In genomic region chr2:158151077-158151476, GRCm38 (mm10) we compare ENCODE assay signal across 22 mouse cellular contexts. TPM values are rescaled to one million over a fixed set of nuclear protein-coding genes. Genes with fewer than 3 reads are reported as not detected.
DNase-seq lines count a peak whose midpoint lies in the region; ATAC-seq and TF ChIP-seq lines count a peak whose summit lies in the region.
"Had no signal": no experiment of that assay in that cellular context is flagged by ENCODE, and none has a peak within 500 bp of the region (broad histone marks: within the 10 kb centered on the region; RNA-seq: fewer than 3 reads in every experiment).

No protein-coding gene starts in this region.

- H3K4me1 ChIP-seq in forebrain, postnatal 0 days (ENCODE audit: insufficient read depth): no peaks in the 10 kb centered on the region
- peaks cover 13% of the 10 kb centered on the region for H3K4me1 ChIP-seq in forebrain, embryonic 16.5 days (replicated peaks; ENCODE audit: control insufficient read depth, insufficient read depth, low read length)
- H3K4me1 ChIP-seq in kidney, postnatal 0 days (replicated peaks; ENCODE audit: insufficient read depth, low read length): peaks cover 2% of the 10 kb centered on the region; the same call in 1 of the 2 replicates
- H3K4me1 ChIP-seq in midbrain, postnatal 0 days (ENCODE audit: insufficient read depth, low read length): no peaks in the 10 kb centered on the region
- peaks cover 11% of the 10 kb centered on the region for H3K4me1 ChIP-seq in midbrain, embryonic 16.5 days (ENCODE audit: control insufficient read depth, insufficient read depth, low read length)
- H3K4me1 ChIP-seq in small intestine, adult 2 months (ENCODE audit: control insufficient read depth, insufficient read depth, insufficient read length, low read length): peaks cover 18% of the 10 kb centered on the region

- TF ChIP-seq CTCF in forebrain, postnatal 0 days (IDR thresholded peaks at IDR 0.05; ENCODE audit: low read depth): peak; percentile 22; the same call in 1 of the 2 replicates
- TF ChIP-seq CTCF in kidney, postnatal 0 days (IDR thresholded peaks at IDR 0.05; ENCODE audit: low read depth): peak; percentile 47
- peak; percentile 38 for TF ChIP-seq CTCF in midbrain, postnatal 0 days (IDR thresholded peaks at IDR 0.05)
- 0 out of 2 replicates have a peak, but pooled peaks have one; percentile 35 for TF ChIP-seq CTCF in small intestine, adult 2 months (IDR thresholded peaks at IDR 0.05; ENCODE audit: extremely low read depth, insufficient read length, insufficient replicate concordance, low read depth, low read length)

- no peak for ATAC-seq in forebrain, postnatal 0 days
- ATAC-seq in forebrain, embryonic 16.5 days: no peak
- no peak for ATAC-seq in kidney, postnatal 0 days (replicated peaks; ENCODE audit: low FRiP score, low read depth)
- no peak for ATAC-seq in midbrain, postnatal 0 days (ENCODE audit: low FRiP score)
- no peak for ATAC-seq in midbrain, embryonic 16.5 days
- ATAC-seq: forebrain, embryonic 14.5 days; Patski had no signal

- DNase-seq in forebrain, postnatal 0 days: no peak
- no peak for DNase-seq in kidney, postnatal 0 days (ENCODE audit: low spot score)
- DNase-seq in kidney, adult 11 months: no peak
- no peak for DNase-seq in midbrain, postnatal 0 days (ENCODE audit: low spot score)
- DNase-seq in adrenal gland, postnatal 10 days: no peak
- DNase-seq: cerebellum, adult 11-12 months; heart, adult 18-20 months; heart, postnatal 10 days; kidney, adult 8-10 months; kidney, postnatal 4 days; liver, embryonic 13.5 days; thymus, postnatal 25 days had no signal

- H3K4me2 ChIP-seq in forebrain, postnatal 0 days (ENCODE audit: low read depth): no peak overlapping the region
- no peak overlapping the region for H3K4me2 ChIP-seq in forebrain, embryonic 16.5 days (ENCODE audit: low read length)
- no peak overlapping the region for H3K4me2 ChIP-seq in kidney, postnatal 0 days (ENCODE audit: low read length)
- no peak overlapping the region for H3K4me2 ChIP-seq in midbrain, postnatal 0 days (ENCODE audit: low read depth, low read length, poor library complexity, severe bottlenecking)
- no peak overlapping the region for H3K4me2 ChIP-seq in midbrain, embryonic 16.5 days (ENCODE audit: low read length)
- H3K4me2 ChIP-seq: hindbrain, embryonic 13.5 days; liver, embryonic 13.5 days; neural tube, embryonic 12.5 days; stomach, embryonic 15.5 days had no signal

- no peak overlapping the region for H3K27ac ChIP-seq in forebrain, postnatal 0 days (ENCODE audit: low read depth, low read length)
- no peak overlapping the region for H3K27ac ChIP-seq in forebrain, embryonic 16.5 days (ENCODE audit: low read length)
- no peak overlapping the region for H3K27ac ChIP-seq in kidney, postnatal 0 days
- H3K27ac ChIP-seq in midbrain, postnatal 0 days (ENCODE audit: low read depth, low read length): no peak overlapping the region
- H3K27ac ChIP-seq in midbrain, embryonic 16.5 days (ENCODE audit: low read length): no peak overlapping the region
- no peak overlapping the region for H3K27ac ChIP-seq in small intestine, adult 2 months (ENCODE audit: insufficient read depth, low read depth, low read length)
- H3K27ac ChIP-seq: hindbrain, embryonic 13.5 days; neural tube, embryonic 12.5 days; stomach, embryonic 15.5 days had no signal

- no peak overlapping the region for H3K4me3 ChIP-seq in forebrain, postnatal 0 days (ENCODE audit: low read depth, low read length)
- H3K4me3 ChIP-seq in forebrain, embryonic 16.5 days (replicated peaks; ENCODE audit: low read length): no peak overlapping the region
- no peak overlapping the region for H3K4me3 ChIP-seq in kidney, postnatal 0 days (replicated peaks; ENCODE audit: low read depth, low read length)
- H3K4me3 ChIP-seq in midbrain, postnatal 0 days (ENCODE audit: low read depth, low read length): no peak overlapping the region
- no peak overlapping the region for H3K4me3 ChIP-seq in midbrain, embryonic 16.5 days (ENCODE audit: low read depth, low read length)
- no peak overlapping the region for H3K4me3 ChIP-seq in small intestine, adult 2 months (ENCODE audit: low read depth, low read length)
- H3K4me3 ChIP-seq: embryonic facial prominence, embryonic 10.5 days; erythroblast, embryonic 14.5 days; hindbrain, embryonic 13.5 days; liver, embryonic 13.5 days; neural tube, embryonic 12.5 days; stomach, embryonic 15.5 days had no signal

- no peaks in the 10 kb centered on the region for H3K9me3 ChIP-seq in forebrain, postnatal 0 days (ENCODE audit: low read length)
- H3K9me3 ChIP-seq in forebrain, embryonic 16.5 days (ENCODE audit: control insufficient read depth, low read length): no peaks in the 10 kb centered on the region
- no peaks in the 10 kb centered on the region for H3K9me3 ChIP-seq in kidney, postnatal 0 days (replicated peaks; ENCODE audit: low read length)
- H3K9me3 ChIP-seq in midbrain, postnatal 0 days (ENCODE audit: low read length): no peaks in the 10 kb centered on the region
- H3K9me3 ChIP-seq in midbrain, embryonic 16.5 days (replicated peaks; ENCODE audit: control insufficient read depth, low read length, poor library complexity, severe bottlenecking): no peaks in the 10 kb centered on the region; the same call in 1 of the 2 replicates
- H3K9me3 ChIP-seq: hindbrain, embryonic 13.5 days; stomach, embryonic 15.5 days had no signal

- 96% methylated on average over 3 of the region's 3 CpGs for WGBS in forebrain, postnatal 0 days
- WGBS in forebrain, embryonic 16.5 days: 98% methylated on average over 3 of the region's 3 CpGs
- WGBS in kidney, postnatal 0 days: 93% methylated on average over 3 of the region's 3 CpGs
- 96% methylated on average over 3 of the region's 3 CpGs for WGBS in midbrain, postnatal 0 days
- 98% methylated on average over 3 of the region's 3 CpGs for WGBS in midbrain, embryonic 16.5 days
- WGBS in small intestine, adult 2 months: 98% methylated on average over 3 of the region's 3 CpGs

- H3K27me3 ChIP-seq in forebrain, postnatal 0 days (ENCODE audit: insufficient read depth, low read length): peaks cover 5% of the 10 kb centered on the region; the same call in 1 of the 2 replicates
- 0 out of 2 replicates have a peak, but pooled peaks cover 5% of the 10 kb centered on the region for H3K27me3 ChIP-seq in forebrain, embryonic 16.5 days (replicated peaks; ENCODE audit: control insufficient read depth, insufficient read depth, low read length)
- no peaks in the 10 kb centered on the region for H3K27me3 ChIP-seq in kidney, postnatal 0 days (ENCODE audit: insufficient read depth, low read length)
- 0 out of 2 replicates have a peak, but pooled peaks cover under 1% of the 10 kb centered on the region for H3K27me3 ChIP-seq in midbrain, postnatal 0 days (ENCODE audit: insufficient read depth, low read length)
- no peaks in the 10 kb centered on the region for H3K27me3 ChIP-seq in midbrain, embryonic 16.5 days (ENCODE audit: control insufficient read depth, insufficient read depth, low read depth, low read length)
- H3K27me3 ChIP-seq in small intestine, adult 2 months (ENCODE audit: control insufficient read depth, insufficient read depth, low read length): no peaks in the 10 kb centered on the region
- H3K27me3 ChIP-seq: liver, embryonic 13.5 days; neural tube, embryonic 12.5 days; Patski; stomach, embryonic 15.5 days had no signal

- no peak overlapping the region for H3K9ac ChIP-seq in forebrain, postnatal 0 days
- H3K9ac ChIP-seq in forebrain, embryonic 16.5 days (replicated peaks; ENCODE audit: low read depth, low read length): no peak overlapping the region
- H3K9ac ChIP-seq in kidney, postnatal 0 days (ENCODE audit: low read depth, low read length): no peak overlapping the region
- H3K9ac ChIP-seq in midbrain, postnatal 0 days (replicated peaks; ENCODE audit: low read length, poor library complexity, severe bottlenecking): no peak overlapping the region
- no peak overlapping the region for H3K9ac ChIP-seq in midbrain, embryonic 16.5 days (ENCODE audit: low read depth, low read length)
- H3K9ac ChIP-seq: hindbrain, embryonic 13.5 days; liver, embryonic 13.5 days; neural tube, embryonic 12.5 days; stomach, embryonic 15.5 days had no signal

- no peak for TF ChIP-seq POLR2A in small intestine, adult 2 months (IDR thresholded peaks at IDR 0.05; ENCODE audit: low read depth, low read length)

- no peaks in the 10 kb centered on the region for H3K36me3 ChIP-seq in forebrain, postnatal 0 days (ENCODE audit: insufficient read depth)
- no peaks in the 10 kb centered on the region for H3K36me3 ChIP-seq in forebrain, embryonic 16.5 days (ENCODE audit: control insufficient read depth, insufficient read depth)
- H3K36me3 ChIP-seq in kidney, postnatal 0 days (ENCODE audit: insufficient read depth, low read length): no peaks in the 10 kb centered on the region
- no peaks in the 10 kb centered on the region for H3K36me3 ChIP-seq in midbrain, postnatal 0 days (ENCODE audit: insufficient read depth, low read length)
- no peaks in the 10 kb centered on the region for H3K36me3 ChIP-seq in midbrain, embryonic 16.5 days (ENCODE audit: control insufficient read depth, insufficient read depth, low read length)
- H3K36me3 ChIP-seq in small intestine, adult 2 months (ENCODE audit: control insufficient read depth, insufficient read depth, low read length): no peaks in the 10 kb centered on the region
- H3K36me3 ChIP-seq: embryonic facial prominence, embryonic 10.5 days; hindbrain, embryonic 13.5 days; liver, embryonic 13.5 days; stomach, embryonic 15.5 days had no signal

RNA-seq across cellular contexts. Expression of gene Tgm2, which starts 4.8 kb away (rescaled TPM):
- 9.1 and 13.0 TPM in 2 replicates for total RNA-seq in forebrain, postnatal 0 days (2014; rRNA removed)
- 6.1 TPM in 2 replicates for polyA plus RNA-seq in forebrain, postnatal 0 days (2015; fragmentation: Nextera tagmentation; extraction: Ambion mirVana)
- polyA plus RNA-seq in forebrain, embryonic 16.5 days (2015; fragmentation: Nextera tagmentation; extraction: Ambion mirVana): 5.0 and 7.5 TPM in 2 replicates
- polyA plus RNA-seq in kidney, postnatal 0 days (2015; fragmentation: Nextera tagmentation; extraction: Ambion mirVana): 26.9 and 31.7 TPM in 2 replicates
- total RNA-seq in midbrain, postnatal 0 days (2014; rRNA removed): 13.3 and 16.0 TPM in 2 replicates
- 6.8 and 8.6 TPM in 2 replicates for polyA plus RNA-seq in midbrain, postnatal 0 days (2015; fragmentation: Nextera tagmentation; extraction: Ambion mirVana)
- polyA plus RNA-seq in midbrain, embryonic 16.5 days (2015; fragmentation: Nextera tagmentation; extraction: Ambion mirVana): 7.0 and 7.1 TPM in 2 replicates
- 89.6 and 93.0 TPM in 2 replicates for polyA plus RNA-seq in small intestine, adult 2 months (2012; rRNA removed)
- 10 to 100 TPM; 77.2 to 80.0 TPM for total RNA-seq in adrenal gland, postnatal 10 days (2021)
